Mouse (Mus musculus) hindbrain, embryonic 10.5 days (tissue): ENCODE data around the gene Syt8. TPM values are rescaled to one million over a fixed set of nuclear protein-coding genes. Genes with fewer than 3 reads are reported as not detected.
"Not testable (repeated sequence)": the region's sequence is repeated elsewhere in the genome, so short reads cannot be mapped to it uniquely, and the experiment has no call there.

Source experiments
- DNase-seq: peaks from one replicate; pipeline ENCODE4 v3.0.0-alpha.2; 2017; ENCODE audit warnings: low spot score
- H3K27ac ChIP-seq: fragments of 300-500 bp; sonication (generic); 2 replicates; pipeline ENCODE4 v1.5.1; 2016; ENCODE audit warnings: mild to moderate bottlenecking, moderate library complexity
- H3K27me3 ChIP-seq: fragments of 300-500 bp; sonication (generic); 2 replicates; pipeline ENCODE4 v1.6.1; 2016; ENCODE audit warnings: mild to moderate bottlenecking; ENCODE audit not compliant: poor library complexity, insufficient read depth, severe bottlenecking
- H3K36me3 ChIP-seq: fragments of 300-500 bp; sonication (generic); 2 replicates; pipeline ENCODE4 v1.6.1; 2016; ENCODE audit warnings: mild to moderate bottlenecking, moderate library complexity
- H3K4me1 ChIP-seq: fragments of 300-500 bp; sonication (generic); replicated peaks from 2 replicates; pipeline ENCODE4 v1.6.1; 2016; ENCODE audit warnings: mild to moderate bottlenecking
- H3K4me3 ChIP-seq: fragments of 300-500 bp; sonication (generic); 2 replicates; pipeline ENCODE4 v1.5.1; 2016; ENCODE audit warnings: mild to moderate bottlenecking, moderate library complexity
- H3K9me3 ChIP-seq: fragments of 300-500 bp; sonication (generic); 2 replicates; pipeline ENCODE4 v1.6.1; 2016; ENCODE audit warnings: mild to moderate bottlenecking, moderate library complexity
- WGBS: fragments of 180-500 bp; shearing (Covaris S2); methylation state at CpG from one replicate; pipeline ENCODE4 v1.1.7; 2016; 5-methylcytosine and 5-hydroxymethylcytosine counted together
- polyA plus RNA-seq: library from polyadenylated mRNA; unstranded; fragments of >200 nt; fragmentation: Nextera tagmentation; extraction: Ambion mirVana; gene quantifications from 2 replicates; pipeline ENCODE4 v1.2.1, GENCODE M21; 2016

The Syt8 gene
- polyA plus RNA-seq, 1 experiment from 2014 or later = not detected

DNA sequence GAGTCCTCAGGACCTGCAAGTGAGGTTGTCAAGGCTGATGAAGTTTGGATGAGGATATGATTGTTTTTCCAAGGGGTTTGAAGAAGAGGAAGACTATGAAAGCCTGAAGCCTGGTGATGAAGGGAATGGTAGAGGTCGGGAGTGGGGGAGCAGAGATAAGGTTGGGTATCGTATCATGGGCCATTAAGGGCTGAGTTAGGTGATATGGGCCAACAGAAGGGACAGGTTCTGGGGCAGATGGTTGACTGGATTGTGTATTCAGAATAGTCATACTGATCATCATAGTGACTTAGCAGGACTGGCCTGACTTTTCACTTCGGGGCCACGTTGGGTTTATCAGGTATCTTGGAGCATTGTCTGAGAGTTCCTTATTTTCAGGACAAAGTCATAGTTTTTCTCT, 39.2 kb upstream of the Syt8 start:
- Histone ChIP-seq H3K27ac (no peak overlapping the region), H3K27me3 (0 out of 2 replicates have a peak, but pooled peaks cover 4% of the 10 kb centered on the region), H3K9me3 (no peaks in the 10 kb centered on the region), H3K4me3 (no peak overlapping the region), H3K36me3 (no peaks in the 10 kb centered on the region), H3K4me1 (peaks cover 16% of the 10 kb centered on the region; the same call in 1 of the 2 replicates)
- 82% methylated on average over 4 of the region's 4 CpGs for WGBS
- DNase-seq = no peak

DNA sequence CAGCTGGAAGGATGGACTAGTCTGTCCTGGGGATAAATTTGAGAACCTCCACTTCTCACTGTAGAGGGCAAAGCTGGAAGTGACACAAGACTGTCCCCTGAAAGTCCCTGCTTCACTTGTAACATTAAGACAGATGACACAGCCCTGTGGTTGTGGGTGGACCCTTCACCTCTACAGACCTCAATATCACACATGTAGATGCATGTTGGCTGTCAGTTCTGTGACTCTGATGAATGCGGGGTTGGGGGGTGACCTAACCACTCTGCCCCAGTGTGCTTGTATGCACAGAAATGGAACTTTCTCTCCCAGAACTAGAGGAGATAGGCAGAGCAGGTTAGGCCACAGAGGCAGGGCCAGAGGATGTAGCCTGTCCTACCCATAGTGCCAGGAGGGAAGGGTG, 38.0 kb upstream of the Syt8 start:
- Histone ChIP-seq H3K27me3 (0 out of 2 replicates have a peak, but pooled peaks cover 3% of the 10 kb centered on the region), H3K36me3 (no peaks in the 10 kb centered on the region), H3K4me3 (no peak overlapping the region), H3K9me3 (no peaks in the 10 kb centered on the region), H3K4me1 (peaks cover 22% of the 10 kb centered on the region; the same call in 1 of the 2 replicates), H3K27ac (no peak overlapping the region)
- WGBS = 85% methylated on average over 1 of the region's 1 CpGs
- DNase-seq = no peak

DNA sequence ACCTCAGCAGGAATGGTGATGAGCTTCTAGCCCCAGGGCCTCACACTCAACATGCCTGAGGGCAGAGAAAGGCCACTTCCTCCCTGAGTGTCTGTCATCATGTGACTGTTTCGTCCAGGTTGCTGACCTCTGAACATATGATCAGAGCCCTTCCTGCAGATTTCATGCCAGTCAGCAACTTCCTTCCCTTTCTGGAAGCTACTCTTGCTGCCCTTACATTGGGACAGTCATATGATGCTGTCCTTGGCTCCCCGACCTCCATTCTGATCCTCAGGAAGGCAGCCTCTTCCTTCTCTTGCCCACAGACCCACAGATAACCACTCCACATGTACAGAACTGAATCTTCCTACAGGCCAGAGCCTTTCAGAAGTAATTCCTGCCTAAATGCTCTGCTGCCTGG, 36.6 kb upstream of the Syt8 start:
- WGBS = 66% methylated on average over 2 of the region's 2 CpGs
- Histone ChIP-seq H3K27me3 (0 out of 2 replicates have a peak, but pooled peaks cover 3% of the 10 kb centered on the region), H3K27ac (no peak overlapping the region), H3K9me3 (no peaks in the 10 kb centered on the region), H3K36me3 (no peaks in the 10 kb centered on the region), H3K4me1 (peaks cover 15% of the 10 kb centered on the region; the same call in 1 of the 2 replicates), H3K4me3 (no peak overlapping the region)
- DNase-seq = no peak

DNA sequence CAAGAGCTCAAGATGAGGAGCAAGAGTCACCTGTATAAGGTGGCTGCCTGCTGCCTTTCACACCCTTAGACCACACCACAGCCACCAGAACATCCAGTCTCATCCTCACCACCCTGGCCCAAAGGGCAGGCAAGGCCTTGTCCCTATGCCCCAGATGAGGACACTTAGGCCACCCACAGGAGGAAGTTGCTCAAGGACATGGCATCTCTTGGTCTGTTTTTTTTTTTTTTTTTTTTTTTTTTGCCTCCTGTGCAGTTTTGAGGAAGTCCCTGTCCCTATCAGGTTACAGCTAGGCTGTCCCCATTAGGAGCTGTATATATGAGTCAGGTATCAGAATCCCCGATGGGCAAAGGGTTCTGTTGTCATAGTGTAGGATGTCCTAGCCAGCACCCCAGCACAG, 35.4 kb upstream of the Syt8 start:
- no peak overlapping the region for H3K4me3 ChIP-seq
- H3K36me3 ChIP-seq = no peaks in the 10 kb centered on the region
- H3K9me3 ChIP-seq = no peaks in the 10 kb centered on the region
- H3K4me1 ChIP-seq = peaks cover 15% of the 10 kb centered on the region; the same call in 1 of the 2 replicates
- H3K27me3 ChIP-seq = 0 out of 2 replicates have a peak, but pooled peaks cover 3% of the 10 kb centered on the region
- H3K27ac ChIP-seq = no peak overlapping the region
- DNase-seq = no peak
- WGBS = 81% methylated on average over 1 of the region's 1 CpGs

DNA sequence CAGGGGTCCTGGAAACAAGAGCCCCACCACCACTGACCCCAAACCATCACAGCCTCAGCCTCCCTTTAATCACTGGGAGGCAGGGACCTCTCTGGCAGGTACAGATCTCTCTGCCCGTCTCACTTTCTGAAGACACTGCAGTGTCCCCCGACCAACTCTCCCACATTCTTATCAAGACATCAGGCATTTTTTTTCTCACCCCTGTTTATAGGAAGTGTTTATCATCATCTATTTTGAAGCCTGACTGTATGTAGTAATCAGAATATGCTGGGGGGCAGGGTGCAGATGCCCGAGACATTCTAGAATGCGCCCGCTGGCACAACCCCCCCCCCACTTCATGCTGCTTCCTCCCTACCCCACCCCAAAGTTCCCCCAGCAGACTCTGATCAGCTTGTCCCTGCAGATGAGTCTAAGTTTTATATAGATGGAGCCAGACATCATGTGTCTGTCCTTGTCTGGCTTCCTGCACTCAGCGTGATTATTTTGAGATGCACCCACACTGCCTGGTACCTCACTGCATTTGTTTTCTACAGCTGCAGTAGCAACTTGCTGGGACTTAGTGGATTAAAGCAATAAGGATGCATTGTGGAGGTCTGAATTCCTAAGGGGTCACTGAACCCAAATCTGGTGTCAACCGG, 34.4 kb upstream of the Syt8 start:
- H3K27ac ChIP-seq = no peak overlapping the region
- no peaks in the 10 kb centered on the region for H3K9me3 ChIP-seq
- no peak for DNase-seq
- peaks cover 15% of the 10 kb centered on the region; the same call in 1 of the 2 replicates for H3K4me1 ChIP-seq
- H3K36me3 ChIP-seq = no peaks in the 10 kb centered on the region
- 0 out of 2 replicates have a peak, but pooled peaks cover 3% of the 10 kb centered on the region for H3K27me3 ChIP-seq
- 77% methylated on average over 7 of the region's 7 CpGs for WGBS
- H3K4me3 ChIP-seq = no peak overlapping the region

DNA sequence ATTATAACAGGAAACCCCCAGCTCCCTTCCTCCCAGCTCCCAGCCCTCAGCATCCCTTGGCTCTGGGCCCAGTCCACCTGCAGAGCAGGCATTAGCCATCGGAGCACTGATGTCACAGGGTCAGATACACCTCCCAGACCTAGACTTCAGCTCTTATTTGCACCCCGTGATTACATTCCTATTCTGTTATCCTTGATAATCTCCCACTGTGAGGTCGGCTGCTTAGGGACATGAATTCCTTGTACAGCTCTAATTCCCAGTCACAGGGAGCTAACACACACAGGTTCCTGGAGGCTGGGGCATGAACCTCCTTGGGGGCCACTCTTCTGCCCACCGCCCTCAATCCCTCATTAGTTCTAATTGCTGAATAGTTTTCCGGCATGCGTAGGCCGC, 33.9 kb upstream of the Syt8 start:
- no peak overlapping the region for H3K4me3 ChIP-seq
- no peak for DNase-seq
- H3K27me3 ChIP-seq = 0 out of 2 replicates have a peak, but pooled peaks cover 3% of the 10 kb centered on the region
- 58% methylated on average over 7 of the region's 7 CpGs for WGBS
- H3K27ac ChIP-seq = no peak overlapping the region
- no peaks in the 10 kb centered on the region for H3K9me3 ChIP-seq
- H3K4me1 ChIP-seq = peaks cover 15% of the 10 kb centered on the region; the same call in 1 of the 2 replicates
- H3K36me3 ChIP-seq = no peaks in the 10 kb centered on the region

DNA sequence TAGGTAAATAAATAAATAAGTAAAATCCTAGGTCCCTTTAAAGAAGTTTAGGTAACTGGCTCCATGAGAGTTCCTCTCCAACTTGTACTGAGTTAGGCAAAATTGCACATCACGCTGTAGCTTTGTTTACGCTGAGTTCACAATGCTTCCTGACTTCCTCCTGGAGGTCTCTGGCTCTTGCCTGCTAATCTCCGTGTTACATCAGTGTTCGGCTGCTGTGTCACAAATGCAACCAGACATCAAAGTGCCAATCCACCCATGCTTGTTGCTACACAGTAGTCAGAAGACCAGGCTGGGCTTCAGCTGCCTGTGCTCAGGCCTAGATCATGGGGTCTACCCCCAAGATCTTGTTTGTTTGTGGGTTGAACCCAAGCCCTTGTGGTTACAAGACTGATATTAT, 31.1 kb upstream of the Syt8 start:
- Histone ChIP-seq H3K27ac (no peak overlapping the region), H3K9me3 (no peaks in the 10 kb centered on the region), H3K36me3 (no peaks in the 10 kb centered on the region), H3K27me3 (no peaks in the 10 kb centered on the region), H3K4me3 (no peak overlapping the region), H3K4me1 (peaks cover 8% of the 10 kb centered on the region; the same call in 1 of the 2 replicates)
- no peak for DNase-seq
- WGBS = 84% methylated on average over 4 of the region's 4 CpGs

DNA sequence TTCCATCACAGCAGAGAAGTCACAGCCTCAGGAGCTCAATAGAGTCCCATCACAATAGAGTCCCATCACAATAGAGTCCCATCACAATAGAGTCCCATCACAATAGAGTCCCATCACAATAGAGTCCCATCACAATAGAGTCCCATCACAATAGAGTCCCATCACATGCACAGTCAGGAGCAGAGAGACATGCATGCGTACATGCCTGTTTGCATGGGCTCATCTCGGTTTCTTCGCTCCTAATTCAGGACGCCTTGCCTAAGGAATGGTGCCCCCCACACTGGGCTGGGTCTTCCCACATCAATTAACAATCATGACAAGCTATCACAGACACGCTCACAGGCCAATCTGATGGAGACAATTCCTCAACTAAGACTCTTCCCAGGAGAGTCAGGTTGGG, 29.5 kb upstream of the Syt8 start:
- H3K27ac ChIP-seq, H3K4me1 ChIP-seq, H3K36me3 ChIP-seq, H3K27me3 ChIP-seq, H3K4me3 ChIP-seq, H3K9me3 ChIP-seq, DNase-seq: not testable (repeated sequence)
- WGBS = 85% methylated on average over 5 of the region's 5 CpGs

DNA sequence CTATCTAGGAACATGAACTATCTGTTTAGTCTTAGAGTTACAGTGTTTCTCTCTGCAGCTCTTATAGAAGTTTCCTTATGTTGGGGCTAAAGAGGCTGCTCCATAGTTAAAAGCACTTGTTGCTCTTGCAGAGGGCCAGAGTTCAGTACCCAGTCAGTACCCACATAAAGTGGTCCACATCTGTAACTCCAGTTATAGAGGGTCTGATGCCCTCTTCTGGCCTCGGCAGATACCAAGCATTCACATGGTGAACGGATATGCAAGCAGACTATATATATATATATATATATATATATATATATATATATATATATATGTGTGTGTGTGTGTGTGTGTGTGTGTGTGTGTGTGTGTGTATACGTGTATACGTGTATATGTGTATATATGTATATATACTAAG, 26.7 kb upstream of the Syt8 start:
- no peaks in the 10 kb centered on the region for H3K27me3 ChIP-seq
- no peaks in the 10 kb centered on the region for H3K4me1 ChIP-seq
- WGBS = 78% methylated on average over 4 of the region's 4 CpGs
- no peaks in the 10 kb centered on the region for H3K9me3 ChIP-seq
- no peaks in the 10 kb centered on the region for H3K36me3 ChIP-seq
- no peak for DNase-seq
- H3K27ac ChIP-seq = no peak overlapping the region
- no peak overlapping the region for H3K4me3 ChIP-seq

DNA sequence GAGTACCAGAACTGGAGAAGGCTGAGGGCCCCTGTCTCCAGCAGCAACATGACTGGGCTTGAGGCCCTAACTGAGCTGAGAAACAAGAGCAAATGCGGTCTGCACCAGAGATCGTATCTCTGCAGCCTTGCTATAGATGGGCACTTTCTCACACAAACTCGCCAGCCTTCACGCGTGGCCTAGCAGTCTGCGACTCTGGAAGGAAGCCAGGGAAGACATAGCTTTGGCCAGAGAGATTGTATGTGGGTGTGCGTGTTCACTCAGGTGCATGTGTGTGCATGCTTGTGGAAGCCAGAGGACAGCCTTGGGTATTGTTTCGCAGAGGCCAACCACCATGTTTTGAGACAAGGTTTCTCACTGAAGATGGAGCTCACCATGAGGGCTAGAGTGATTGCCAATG, 26.0 kb upstream of the Syt8 start:
- Histone ChIP-seq H3K36me3 (no peaks in the 10 kb centered on the region), H3K27ac (no peak overlapping the region), H3K4me1 (no peaks in the 10 kb centered on the region), H3K4me3 (no peak overlapping the region), H3K9me3 (no peaks in the 10 kb centered on the region), H3K27me3 (no peaks in the 10 kb centered on the region)
- DNase-seq = no peak
- WGBS = 93% methylated on average over 8 of the region's 8 CpGs

DNA sequence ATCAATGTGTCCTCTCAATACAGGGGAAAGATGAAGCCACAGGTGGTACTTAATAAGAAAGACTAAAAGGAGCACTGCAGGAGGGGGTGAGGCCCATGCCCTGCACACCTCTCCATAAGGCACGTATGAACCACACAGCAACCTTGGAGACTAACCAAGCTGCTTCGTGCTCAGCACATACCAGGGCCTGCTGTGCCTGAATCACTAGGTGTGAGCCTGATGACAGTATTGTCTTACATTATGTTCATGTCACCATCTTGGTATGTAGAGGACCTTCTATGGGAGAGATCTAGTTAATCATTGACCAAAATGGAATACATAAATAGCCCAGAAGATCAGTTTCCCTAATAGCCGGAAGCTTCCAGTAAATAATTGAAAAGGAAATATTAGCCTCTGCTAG, 25.0 kb upstream of the Syt8 start:
- Histone ChIP-seq H3K4me1 (no peaks in the 10 kb centered on the region), H3K36me3 (no peaks in the 10 kb centered on the region), H3K27ac (no peak overlapping the region), H3K27me3 (no peaks in the 10 kb centered on the region), H3K9me3 (no peaks in the 10 kb centered on the region), H3K4me3 (no peak overlapping the region)
- 90% methylated on average over 3 of the region's 3 CpGs for WGBS
- DNase-seq = no peak

DNA sequence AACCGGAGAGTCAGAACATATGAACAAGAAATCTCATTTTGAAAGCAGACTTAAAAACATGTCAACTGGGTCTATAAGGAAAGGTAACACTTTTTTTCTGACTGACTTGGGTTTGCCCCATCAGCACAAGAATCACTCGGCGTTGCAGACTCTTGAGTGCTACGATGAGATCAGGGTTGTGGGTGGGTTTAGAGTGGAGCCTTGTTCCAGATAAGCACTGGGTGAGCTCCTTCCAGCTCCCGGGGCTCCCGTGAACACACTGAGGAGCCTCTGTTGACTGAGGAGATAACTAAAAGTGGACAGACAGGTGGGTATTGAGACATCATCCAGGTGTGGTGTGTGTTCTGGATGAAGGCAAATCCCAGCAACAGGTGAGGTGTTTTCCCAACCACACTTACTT, 21.4 kb upstream of the Syt8 start:
- no peaks in the 10 kb centered on the region for H3K4me1 ChIP-seq
- no peak overlapping the region for H3K4me3 ChIP-seq
- no peak overlapping the region for H3K27ac ChIP-seq
- 95% methylated on average over 6 of the region's 6 CpGs for WGBS
- H3K27me3 ChIP-seq = no peaks in the 10 kb centered on the region
- H3K9me3 ChIP-seq = no peaks in the 10 kb centered on the region
- no peak for DNase-seq
- no peaks in the 10 kb centered on the region for H3K36me3 ChIP-seq

DNA sequence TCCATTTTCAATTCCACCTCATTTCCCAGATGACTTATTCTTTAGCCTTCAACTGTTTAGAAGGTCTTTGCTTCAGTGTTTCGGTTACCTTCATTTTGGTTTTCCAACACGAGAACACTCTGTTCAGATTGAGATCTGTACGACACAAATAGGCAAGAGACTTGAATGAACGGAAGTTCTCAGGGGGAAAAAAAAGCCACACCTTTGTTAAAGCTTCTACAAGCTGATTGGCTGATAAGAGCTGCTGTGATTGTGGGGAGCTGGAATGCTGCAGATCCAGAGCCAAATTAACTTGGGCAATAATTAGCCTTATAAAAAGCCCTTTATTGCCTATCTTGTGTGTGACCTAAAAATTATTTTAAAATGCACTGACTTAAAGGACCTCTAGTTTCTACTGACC, 19.3 kb upstream of the Syt8 start:
- Histone ChIP-seq H3K4me3 (no peak overlapping the region), H3K27me3 (no peaks in the 10 kb centered on the region), H3K27ac (no peak overlapping the region), H3K9me3 (no peaks in the 10 kb centered on the region), H3K36me3 (no peaks in the 10 kb centered on the region), H3K4me1 (no peaks in the 10 kb centered on the region)
- 75% methylated on average over 4 of the region's 4 CpGs for WGBS
- DNase-seq = no peak

DNA sequence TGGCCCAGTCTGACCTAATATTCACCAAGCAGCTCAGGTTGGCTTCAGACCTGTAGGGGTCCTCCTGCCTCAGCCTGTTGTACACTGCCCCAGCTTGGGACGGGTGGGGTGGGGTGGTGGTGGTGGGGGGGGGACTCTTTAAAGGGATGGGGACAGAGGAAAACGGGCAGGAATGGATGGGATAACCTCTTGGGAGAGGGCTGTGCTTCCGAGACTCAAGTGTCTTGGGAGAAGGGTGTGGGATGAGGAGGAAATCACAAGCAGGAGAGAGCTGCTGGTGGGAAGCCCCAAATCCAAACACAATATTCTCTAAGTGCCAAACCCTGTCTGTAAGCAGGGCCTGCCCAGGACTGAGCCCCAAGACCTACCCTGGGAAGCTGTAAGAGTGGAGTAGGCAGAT, 18.4 kb upstream of the Syt8 start:
- WGBS = 68% methylated on average over 3 of the region's 3 CpGs
- no peak for DNase-seq
- Histone ChIP-seq H3K27me3 (no peaks in the 10 kb centered on the region), H3K27ac (no peak overlapping the region), H3K36me3 (no peaks in the 10 kb centered on the region), H3K4me1 (no peaks in the 10 kb centered on the region), H3K4me3 (no peak overlapping the region), H3K9me3 (no peaks in the 10 kb centered on the region)
